8 mouse cellular contexts compared by ENCODE assay signal in genomic region chrX:170020690-170021050, GRCm38 (mm10). TPM values are rescaled to one million over a fixed set of nuclear protein-coding genes. Genes with fewer than 3 reads are reported as not detected.
DNase-seq lines count a peak whose midpoint lies in the region; ATAC-seq lines count a peak whose summit lies in the region.
"Not testable (repeated sequence)": the region's sequence is repeated elsewhere in the genome, so short reads cannot be mapped to it uniquely, and the experiment has no call there.

No protein-coding gene starts in this region.

- DNase-seq in 416B (ENCODE audit: low read depth) = peak; percentile 93
- DNase-seq in adrenal gland, adult (ENCODE audit: inconsistent age in 2 of 2, low spot score in 1 of 2) = peak; percentile 82 to 89
- DNase-seq in frontal cortex, postnatal 25 days (ENCODE audit: low spot score in 2 of 2) = peak; percentile 85
- DNase-seq in induced T-regulatory cell, adult 2 months (ENCODE audit: low read depth) = peak; percentile 100
- peak; percentile 85 for DNase-seq in limb, embryonic 11.5 days (ENCODE audit: low spot score)
- peak; percentile 37 to 58 for DNase-seq in spleen, postnatal 36 days (ENCODE audit: low spot score in 2 of 2)

- not testable (repeated sequence) for H3K9ac ChIP-seq in limb, embryonic 11.5 days (ENCODE audit: low read length)

- not testable (repeated sequence) for H3K4me3 ChIP-seq in limb, embryonic 11.5 days (ENCODE audit: low read depth, low read length)

- ATAC-seq in common myeloid progenitor, adult 5-6 weeks (replicated peaks; ENCODE audit: low read depth, poor library complexity, severe bottlenecking) = peak; percentile 22
- ATAC-seq in limb, embryonic 11.5 days (ENCODE audit: insufficient number of reproducible peaks, low FRiP score, low TSS enrichment, low read depth) = not testable (repeated sequence)
- ATAC-seq in monocyte, adult 5-6 weeks (replicated peaks; ENCODE audit: insufficient number of reproducible peaks, low FRiP score, low TSS enrichment, poor library complexity, severe bottlenecking) = peak; percentile 16; the same call in 1 of the 2 replicates

- not testable (repeated sequence) for H3K27me3 ChIP-seq in limb, embryonic 11.5 days (ENCODE audit: control insufficient read depth, insufficient read depth, low read length)

- not testable (repeated sequence) for H3K4me2 ChIP-seq in limb, embryonic 11.5 days (ENCODE audit: low read depth, severe bottlenecking)

- 50% methylated on average over 9 of the region's 9 CpGs for whole genome bisulfite sequencing in limb, embryonic 11.5 days

- H3K9me3 ChIP-seq in limb, embryonic 11.5 days (ENCODE audit: control insufficient read depth, low read length) = peaks cover 21% of the 10 kb centered on the region

- peaks cover 20% of the 10 kb centered on the region for H3K36me3 ChIP-seq in limb, embryonic 11.5 days (ENCODE audit: control insufficient read depth, insufficient read depth, low read length)

- H3K27ac ChIP-seq in limb, embryonic 11.5 days (replicated peaks; ENCODE audit: low read depth, low read length) = not testable (repeated sequence)

- not testable (repeated sequence) for H3K4me1 ChIP-seq in limb, embryonic 11.5 days (ENCODE audit: control insufficient read depth, insufficient read depth, low read length)

RNA-seq across cellular contexts. Expression of gene Gm21887, which starts 11.2 kb away (rescaled TPM):
- total RNA-seq in common myeloid progenitor, adult 5-6 weeks (2017) = 108 and 116 TPM in 2 replicates
- 244 and 297 TPM in 2 replicates for polyA plus RNA-seq in limb, embryonic 11.5 days (2014; fragmentation: Nextera tagmentation; extraction: Ambion mirVana)
- 32.2 to 120 TPM (median 52.2 TPM) in 3 replicates for total RNA-seq in monocyte, adult 5-6 weeks (2017)

Comparison
In these comparisons a context has a peak if more than half of its experiments do, and no peak if none do; other contexts are left out.
1. DNase-seq: peak in every context shown above with its lines; median percentile 100 in induced T-regulatory cell, adult 2 months; 93 in 416B; 86 in adrenal gland, adult; 85 in frontal cortex, postnatal 25 days; 85 in limb, embryonic 11.5 days; 48 in spleen, postnatal 36 days.